ENCODE assay signal across 17 mouse cellular contexts in the genomic region with DNA sequence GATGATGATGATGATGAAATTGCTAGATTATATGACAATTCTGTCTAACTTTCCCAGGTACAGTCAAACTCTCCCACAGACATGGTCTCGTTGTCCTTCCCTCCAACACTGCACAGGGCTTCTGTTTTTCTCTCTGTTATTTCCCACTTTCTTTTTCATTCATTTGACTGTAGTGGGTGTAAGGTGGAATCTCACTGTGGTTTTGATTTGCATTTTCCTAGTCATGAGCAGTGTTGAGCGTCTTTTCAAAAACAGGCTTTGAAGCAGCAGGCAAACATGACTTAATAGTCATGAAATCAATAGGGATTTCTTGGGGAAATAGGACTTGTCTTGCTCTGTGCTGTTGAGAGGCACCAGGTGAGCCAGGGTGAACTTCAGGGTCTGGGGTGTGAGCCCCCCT. TPM values are rescaled to one million over a fixed set of nuclear protein-coding genes. Genes with fewer than 3 reads are reported as not detected.
"Had no signal": no experiment of that assay in that cellular context is flagged by ENCODE, and none has a peak within 500 bp of the region (broad histone marks: within the 10 kb centered on the region; RNA-seq: fewer than 3 reads in every experiment).

No protein-coding gene starts in this region.

- H3K9me3 ChIP-seq: neural tube, embryonic 13.5 days; neural tube, embryonic 15.5 days; stomach, embryonic 15.5 days had no signal

- DNase-seq: retina, postnatal 1 day; right cerebral cortex, adult 18-20 months; right cerebral cortex, postnatal 14 days; right cerebral cortex, postnatal 25 days; right cerebral cortex, postnatal 4 days; spleen, adult 18-20 months; thymus, adult 18-20 months; thymus, adult 2 months; thymus, postnatal 14 days; thymus, postnatal 25 days; thymus, postnatal 36 days; thymus, postnatal 4 days had no signal

- H3K27ac ChIP-seq: neural tube, embryonic 13.5 days; neural tube, embryonic 15.5 days; stomach, embryonic 15.5 days; stomach, postnatal 0 days had no signal

- H3K36me3 ChIP-seq: neural tube, embryonic 13.5 days; neural tube, embryonic 15.5 days; stomach, embryonic 15.5 days had no signal

- H3K4me2 ChIP-seq: neural tube, embryonic 13.5 days; neural tube, embryonic 15.5 days; stomach, embryonic 15.5 days had no signal

- H3K4me1 ChIP-seq: stomach, embryonic 15.5 days had no signal

- H3K9ac ChIP-seq: neural tube, embryonic 13.5 days; neural tube, embryonic 15.5 days; stomach, embryonic 15.5 days had no signal

- H3K4me3 ChIP-seq: neural tube, embryonic 13.5 days; neural tube, embryonic 15.5 days; stomach, embryonic 15.5 days had no signal

- H3K27me3 ChIP-seq: neural tube, embryonic 13.5 days; neural tube, embryonic 15.5 days; stomach, embryonic 15.5 days had no signal

RNA-seq across cellular contexts. Expression of a gene that starts 11.3 kb away (rescaled TPM):
- polyA plus RNA-seq: thymus, postnatal 0 days had no signal
